Mouse (Mus musculus) hindbrain, embryonic 14.5 days (tissue): ENCODE data around the gene Iqgap1. TPM values are rescaled to one million over a fixed set of nuclear protein-coding genes. Genes with fewer than 3 reads are reported as not detected.

Experiments used
- ATAC-seq: fragments of 200-750 bp; cut with Nextera tagmentation; 2 replicates; pipeline ENCODE4 v1.8.0; 2017; ENCODE audit warnings: moderate number of reproducible peaks, mild to moderate bottlenecking, moderate TSS enrichment, moderate library complexity; ENCODE audit not compliant: low FRiP score
- DNase-seq: peaks from one replicate; pipeline ENCODE4 v3.0.0-alpha.2; 2015; ENCODE audit warnings: low spot score
- H3K27ac ChIP-seq: fragments of 300-500 bp; sonication (generic); 2 replicates; pipeline ENCODE4 v1.5.1; 2014; ENCODE audit warnings: mild to moderate bottlenecking, moderate library complexity
- H3K27me3 ChIP-seq: fragments of 300-500 bp; sonication (generic); 2 replicates; pipeline ENCODE4 v1.6.1; 2014; ENCODE audit warnings: mild to moderate bottlenecking, low read length, mixed read lengths; ENCODE audit not compliant: control insufficient read depth, insufficient read depth
- H3K36me3 ChIP-seq: fragments of 300-500 bp; sonication (generic); replicated peaks from 2 replicates; pipeline ENCODE4 v1.6.1; 2014; ENCODE audit not compliant: control insufficient read depth, insufficient read depth
- H3K4me1 ChIP-seq: fragments of 300-500 bp; sonication (generic); replicated peaks from 2 replicates; pipeline ENCODE4 v1.6.1; 2014; ENCODE audit warnings: antibody characterized with exemption, low read length, mixed read lengths; ENCODE audit not compliant: control insufficient read depth, insufficient read depth
- H3K4me2 ChIP-seq: fragments of 300-500 bp; sonication (generic); replicated peaks from 2 replicates; pipeline ENCODE4 v1.6.1; 2014; ENCODE audit warnings: mild to moderate bottlenecking, moderate library complexity
- H3K4me3 ChIP-seq: fragments of 300-500 bp; sonication (generic); replicated peaks from 2 replicates; pipeline ENCODE4 v1.5.1; 2014; ENCODE audit warnings: mild to moderate bottlenecking, low read length
- H3K9ac ChIP-seq: fragments of 300-500 bp; sonication (generic); 2 replicates; pipeline ENCODE4 v1.6.1; 2014
- H3K9me3 ChIP-seq: fragments of 300-500 bp; sonication (generic); 2 replicates; pipeline ENCODE4 v1.6.1; 2016; ENCODE audit warnings: low read length; ENCODE audit not compliant: control insufficient read depth
- WGBS: fragments of 180-500 bp; shearing (Covaris S2); extraction: QIAGEN DNeasy Blood & Tissue Kit; methylation state at CpG from one replicate; pipeline ENCODE4 v1.1.7; 2014; 5-methylcytosine and 5-hydroxymethylcytosine counted together
- polyA plus RNA-seq: library from polyadenylated mRNA; unstranded; fragments of >200 nt; fragmentation: Nextera tagmentation; extraction: Ambion mirVana; gene quantifications from 2 replicates; pipeline ENCODE4 v1.2.1, GENCODE M21; 2014

The Iqgap1 gene
- polyA plus RNA-seq, 1 experiment from 2014 or later = 24.7 TPM

GRCm38 (mm10) chr7:80719582-80719981 is 106.2 kb downstream of the Iqgap1 start:
- no peak overlapping the region for H3K4me2 ChIP-seq
- H3K36me3 ChIP-seq = peaks cover 84% of the 10 kb centered on the region
- no peaks in the 10 kb centered on the region for H3K27me3 ChIP-seq
- DNase-seq = no peak
- no peaks in the 10 kb centered on the region for H3K9me3 ChIP-seq
- no peak for ATAC-seq
- no peak overlapping the region for H3K9ac ChIP-seq
- H3K27ac ChIP-seq = no peak overlapping the region
- no peaks in the 10 kb centered on the region for H3K4me1 ChIP-seq
- no peak overlapping the region for H3K4me3 ChIP-seq
- WGBS = 94% methylated on average over 7 of the region's 7 CpGs

- H3K9ac ChIP-seq = no peak overlapping the region
- H3K36me3 ChIP-seq = peaks cover 80% of the 10 kb centered on the region
- no peaks in the 10 kb centered on the region for H3K27me3 ChIP-seq
- H3K4me1 ChIP-seq = no peaks in the 10 kb centered on the region
- 96% methylated on average over 2 of the region's 2 CpGs for WGBS
- H3K27ac ChIP-seq = no peak overlapping the region
- ATAC-seq (no peak), DNase-seq (no peak)
- no peak overlapping the region for H3K4me3 ChIP-seq
- no peak overlapping the region for H3K4me2 ChIP-seq
- H3K9me3 ChIP-seq = no peaks in the 10 kb centered on the region
Measured at GRCm38 (mm10) chr7:80719038-80719437, 106.7 kb downstream of the Iqgap1 start.

DNA sequence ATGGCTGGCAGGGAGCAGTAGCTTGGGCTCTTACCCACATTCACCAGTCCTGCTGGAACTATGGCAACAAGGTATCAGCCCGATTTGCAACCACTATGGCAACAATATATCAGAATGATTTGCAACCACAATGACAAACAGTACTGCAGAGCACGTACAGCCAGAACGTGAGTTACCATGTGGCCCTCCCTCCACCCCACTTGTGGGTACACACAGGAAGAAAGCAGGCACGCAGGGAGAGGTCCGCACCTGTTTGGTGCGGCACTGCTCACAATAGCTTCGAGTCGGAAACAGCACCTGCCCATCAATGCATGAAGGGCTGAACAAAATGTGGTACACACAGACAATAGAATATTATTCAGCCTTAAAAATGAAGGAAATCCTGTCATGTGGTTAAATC is 107.3 kb downstream of the Iqgap1 start:
- WGBS = 81% methylated on average over 8 of the region's 8 CpGs
- Histone ChIP-seq H3K4me2 (no peak overlapping the region), H3K27me3 (no peaks in the 10 kb centered on the region), H3K4me3 (no peak overlapping the region), H3K27ac (no peak overlapping the region), H3K9ac (no peak overlapping the region), H3K4me1 (no peaks in the 10 kb centered on the region), H3K9me3 (no peaks in the 10 kb centered on the region), H3K36me3 (peaks cover 74% of the 10 kb centered on the region)
- DNase-seq = no peak
- no peak for ATAC-seq

DNA sequence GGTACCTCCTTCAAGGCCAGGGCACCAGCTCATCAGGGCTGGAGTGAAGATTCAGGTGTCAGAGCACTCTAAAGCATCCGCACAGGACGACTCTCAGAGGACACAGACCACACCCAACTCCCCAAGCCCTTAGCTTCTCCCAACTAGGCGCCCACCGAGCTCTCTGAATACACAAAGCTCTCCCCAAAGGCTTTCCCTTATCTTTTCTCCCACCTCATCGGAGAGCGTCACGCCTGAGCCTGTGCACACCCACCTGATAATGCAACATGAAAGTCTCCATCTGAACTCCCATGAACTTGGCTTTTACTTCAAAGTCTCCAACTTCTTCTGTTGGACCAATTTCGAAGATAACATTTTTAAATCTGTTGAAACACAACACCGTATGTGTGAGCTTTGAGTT is 109.0 kb downstream of the Iqgap1 start:
- WGBS = 90% methylated on average over 9 of the region's 9 CpGs
- no peaks in the 10 kb centered on the region for H3K9me3 ChIP-seq
- no peak for DNase-seq
- H3K27me3 ChIP-seq = no peaks in the 10 kb centered on the region
- no peak overlapping the region for H3K4me3 ChIP-seq
- H3K4me2 ChIP-seq = no peak overlapping the region
- ATAC-seq = no peak
- H3K27ac ChIP-seq = no peak overlapping the region
- no peak overlapping the region for H3K9ac ChIP-seq
- peaks cover 67% of the 10 kb centered on the region for H3K36me3 ChIP-seq
- no peaks in the 10 kb centered on the region for H3K4me1 ChIP-seq

DNA sequence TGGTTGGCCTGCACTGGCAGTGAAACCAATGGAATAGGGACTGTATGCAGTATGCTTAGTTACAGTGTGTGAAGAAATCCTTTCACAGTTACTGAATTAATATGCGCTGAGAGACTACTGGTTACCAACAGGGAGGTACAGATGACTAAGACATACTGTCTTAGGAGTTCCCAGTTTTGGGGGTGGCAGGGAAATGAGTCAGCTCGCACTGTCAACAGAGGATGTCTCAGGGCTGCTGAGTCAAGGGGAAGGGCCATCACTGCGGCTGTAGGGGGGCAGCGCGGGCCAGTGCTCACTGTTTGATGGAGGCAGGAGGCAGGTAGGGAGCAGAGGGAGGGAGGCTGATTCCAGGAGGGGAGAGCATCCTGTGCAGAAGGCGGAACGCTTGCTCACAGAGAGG is 110.5 kb downstream of the Iqgap1 start:
- no peak overlapping the region for H3K9ac ChIP-seq
- H3K36me3 ChIP-seq = peaks cover 59% of the 10 kb centered on the region
- H3K4me1 ChIP-seq = no peaks in the 10 kb centered on the region
- no peak overlapping the region for H3K27ac ChIP-seq
- H3K4me2 ChIP-seq = no peak overlapping the region
- DNase-seq = no peak
- H3K27me3 ChIP-seq = no peaks in the 10 kb centered on the region
- ATAC-seq = no peak
- H3K9me3 ChIP-seq = no peaks in the 10 kb centered on the region
- 94% methylated on average over 7 of the region's 7 CpGs for WGBS
- H3K4me3 ChIP-seq = no peak overlapping the region

DNA sequence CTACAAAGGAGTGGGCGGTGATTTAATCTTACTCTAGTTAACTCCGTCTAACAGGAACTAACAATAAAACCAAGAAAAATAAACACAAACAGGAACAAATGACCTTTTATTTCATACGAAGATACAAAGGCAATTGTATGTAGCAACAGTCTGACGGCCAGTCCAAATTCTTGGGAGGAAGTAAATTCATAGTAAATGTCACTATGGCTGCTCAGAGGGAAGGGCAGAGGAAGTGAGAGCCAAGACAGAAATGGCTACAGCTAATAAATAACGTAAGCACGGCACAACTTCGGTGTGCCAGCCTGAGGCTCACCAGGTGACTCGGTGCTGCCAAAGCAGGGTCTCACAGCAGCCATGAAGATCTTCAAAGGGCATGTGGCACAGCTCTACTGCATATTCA is 114.3 kb downstream of the Iqgap1 start:
- no peak for DNase-seq
- Histone ChIP-seq H3K9me3 (no peaks in the 10 kb centered on the region), H3K4me2 (no peak overlapping the region), H3K27me3 (no peaks in the 10 kb centered on the region), H3K36me3 (peaks cover 30% of the 10 kb centered on the region), H3K4me3 (no peak overlapping the region), H3K9ac (no peak overlapping the region), H3K4me1 (no peaks in the 10 kb centered on the region), H3K27ac (no peak overlapping the region)
- 83% methylated on average over 8 of the region's 8 CpGs for WGBS
- no peak for ATAC-seq

- WGBS = 90% methylated on average over 7 of the region's 7 CpGs
- no peak overlapping the region for H3K4me2 ChIP-seq
- no peak overlapping the region for H3K9ac ChIP-seq
- DNase-seq (no peak), ATAC-seq (no peak)
- no peak overlapping the region for H3K4me3 ChIP-seq
- H3K27ac ChIP-seq = no peak overlapping the region
- peaks cover 19% of the 10 kb centered on the region for H3K36me3 ChIP-seq
- H3K27me3 ChIP-seq = no peaks in the 10 kb centered on the region
- H3K9me3 ChIP-seq = no peaks in the 10 kb centered on the region
- H3K4me1 ChIP-seq = no peaks in the 10 kb centered on the region
Measured at GRCm38 (mm10) chr7:80710333-80710732, 115.4 kb downstream of the Iqgap1 start.

GRCm38 (mm10) chr7:80704066-80704465 is 121.7 kb downstream of the Iqgap1 start:
- Histone ChIP-seq H3K4me2 (no peak overlapping the region), H3K4me3 (no peak overlapping the region), H3K9me3 (no peaks in the 10 kb centered on the region), H3K9ac (no peak overlapping the region), H3K27ac (no peak overlapping the region), H3K27me3 (no peaks in the 10 kb centered on the region), H3K4me1 (no peaks in the 10 kb centered on the region), H3K36me3 (no peaks in the 10 kb centered on the region)
- DNase-seq = no peak
- 92% methylated on average over 4 of the region's 4 CpGs for WGBS
- no peak for ATAC-seq

DNA sequence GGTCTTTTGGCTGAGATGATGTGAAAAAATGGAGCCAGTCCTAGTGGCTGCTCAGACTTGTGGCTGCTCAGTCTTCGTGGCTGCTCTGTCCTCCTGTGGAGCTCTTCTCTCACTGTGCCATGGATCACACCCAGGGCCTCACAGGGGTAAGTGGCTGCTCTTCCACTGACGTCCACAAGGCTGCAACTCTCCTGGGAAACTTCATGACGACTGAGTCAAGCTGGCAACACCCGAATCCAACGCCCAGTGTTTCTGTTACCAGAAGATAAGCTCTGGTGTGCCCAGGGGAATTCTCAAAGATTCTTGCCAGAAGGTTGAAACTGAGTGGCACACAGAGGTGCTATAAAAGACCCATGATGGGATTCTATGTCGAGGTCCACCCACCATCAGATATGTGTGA is 123.3 kb downstream of the Iqgap1 start:
- Histone ChIP-seq H3K9ac (no peak overlapping the region), H3K4me3 (no peak overlapping the region), H3K27me3 (no peaks in the 10 kb centered on the region), H3K4me2 (no peak overlapping the region), H3K36me3 (no peaks in the 10 kb centered on the region), H3K27ac (no peak overlapping the region), H3K9me3 (no peaks in the 10 kb centered on the region), H3K4me1 (no peaks in the 10 kb centered on the region)
- DNase-seq (no peak), ATAC-seq (no peak)
- 70% methylated on average over 6 of the region's 6 CpGs for WGBS

GRCm38 (mm10) chr7:80699709-80700108 is 126.1 kb downstream of the Iqgap1 start:
- Histone ChIP-seq H3K4me2 (no peak overlapping the region), H3K4me3 (no peak overlapping the region), H3K4me1 (no peaks in the 10 kb centered on the region), H3K9ac (no peak overlapping the region), H3K9me3 (no peaks in the 10 kb centered on the region), H3K27ac (no peak overlapping the region), H3K27me3 (no peaks in the 10 kb centered on the region), H3K36me3 (no peaks in the 10 kb centered on the region)
- WGBS = 79% methylated on average over 8 of the region's 8 CpGs
- no peak for ATAC-seq
- DNase-seq = no peak
